Mouse (Mus musculus) brown adipose tissue, adult 24 weeks (tissue): ENCODE data around the gene Zbed4. TPM values are rescaled to one million over a fixed set of nuclear protein-coding genes. Genes with fewer than 3 reads are reported as not detected.
"Not testable (repeated sequence)": the region's sequence is repeated elsewhere in the genome, so short reads cannot be mapped to it uniquely, and the experiment has no call there.

ENCODE experiments used
- H3K27ac ChIP-seq: fragments of 200-500 bp; replicated peaks from 2 replicates; pipeline ENCODE4 v1.5.1; 2012; ENCODE audit warnings: low read depth, mild to moderate bottlenecking, low read length
- H3K4me1 ChIP-seq: fragments of 200-500 bp; 2 replicates; pipeline ENCODE4 v1.6.1; 2012; ENCODE audit warnings: low read length, mixed read lengths; ENCODE audit not compliant: control insufficient read depth, insufficient read depth, insufficient read length
- H3K4me3 ChIP-seq: fragments of 200-500 bp; 2 replicates; pipeline ENCODE4 v1.5.1; 2012; ENCODE audit warnings: low read depth, mild to moderate bottlenecking, low read length, moderate library complexity; ENCODE audit not compliant: insufficient read depth
- polyA plus RNA-seq: library from polyadenylated mRNA; stranded (reverse); fragments of >200 nt; gene quantifications from 2 replicates; pipeline ENCODE4 v1.2.4, GENCODE M21; 2012; ENCODE audit not compliant: missing spikeins, insufficient read depth, insufficient read length

Gene Zbed4
- polyA plus RNA-seq: 2.9 and 3.8 TPM in 2 replicates

DNA sequence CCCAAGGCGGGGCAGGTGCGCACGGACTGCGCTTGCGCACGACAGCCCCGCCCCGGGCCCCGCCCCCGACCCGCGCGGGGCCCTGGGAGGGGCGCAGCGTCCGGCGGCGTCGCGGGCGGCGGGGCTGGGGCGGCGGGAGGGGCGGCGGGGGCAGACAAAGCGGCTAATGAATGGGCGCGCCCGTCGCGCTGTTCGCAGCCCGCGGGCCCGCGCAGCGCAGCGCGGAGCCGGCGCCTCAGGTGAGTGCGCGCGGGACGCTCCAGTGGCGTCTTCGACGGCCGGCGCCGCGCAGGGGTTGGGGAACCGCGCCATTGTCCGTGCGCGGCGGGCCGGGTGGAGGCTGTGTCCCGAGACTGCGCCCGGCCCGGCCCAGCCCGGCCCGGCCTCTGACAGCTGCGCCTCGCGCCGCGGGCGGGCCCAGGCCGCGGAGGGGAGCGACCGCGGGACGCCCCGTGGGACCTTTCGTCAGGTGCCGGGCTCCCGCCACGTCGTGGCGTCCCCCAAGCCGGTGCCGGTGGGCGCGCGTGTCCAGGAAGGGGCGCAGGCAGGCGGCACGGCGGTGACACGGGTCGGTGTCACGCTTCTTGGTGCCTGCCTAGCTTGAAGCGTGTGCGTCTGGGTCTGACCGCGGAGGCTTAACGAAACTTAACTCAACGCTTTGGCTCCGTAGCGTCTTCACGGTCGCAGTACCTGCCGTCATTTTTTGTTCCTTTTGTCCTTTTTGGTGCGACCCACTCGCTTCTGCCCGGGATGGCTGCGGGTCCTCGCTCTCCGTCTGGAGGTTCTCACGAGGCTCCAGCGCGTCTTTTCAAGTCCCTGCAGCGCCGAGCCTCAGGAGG, at the start of gene Zbed4:
TSS of gene Zbed4 (plus strand) at position 97 of the 839 bp plus-strand sequence.
- peak within 1 kb of the TSS; percentile 53 for H3K27ac ChIP-seq
- peak within 1 kb of the TSS; percentile 85 for H3K4me3 ChIP-seq
- H3K4me1 ChIP-seq: peaks cover 4% of the 10 kb centered on the region; the same call in 1 of the 2 replicates

- Histone ChIP-seq H3K27ac (no peak overlapping the region), H3K4me3 (no peak overlapping the region), H3K4me1 (no peaks in the 10 kb centered on the region)
Measured at GRCm38 (mm10) chr15:88702501-88702900, 49.0 kb upstream of the Zbed4 start.

DNA sequence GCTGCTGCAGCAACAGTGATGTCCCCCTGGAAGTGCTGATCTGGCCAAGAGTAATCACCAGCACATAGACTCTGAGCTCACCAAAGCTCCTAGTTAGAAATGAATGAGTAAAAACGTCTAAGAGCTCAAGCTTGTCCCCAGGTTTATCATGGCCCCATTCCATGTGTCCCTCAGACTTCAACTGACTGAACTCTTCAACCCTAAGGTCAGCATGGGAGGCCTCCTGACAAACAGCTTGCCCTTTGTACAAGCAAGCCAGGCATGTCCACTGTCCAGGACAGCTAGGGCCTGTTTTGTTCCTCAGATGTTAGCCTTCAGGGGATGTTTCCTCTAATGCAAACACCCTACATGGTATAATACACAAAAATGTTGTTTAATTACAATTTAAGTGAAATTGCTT, 47.2 kb upstream of the Zbed4 start:
- Histone ChIP-seq H3K4me1 (no peaks in the 10 kb centered on the region), H3K27ac (no peak overlapping the region), H3K4me3 (no peak overlapping the region)

GRCm38 (mm10) chr15:88706320-88706719, 45.1 kb upstream of the Zbed4 start:
- Histone ChIP-seq H3K27ac (no peak overlapping the region), H3K4me3 (no peak overlapping the region), H3K4me1 (no peaks in the 10 kb centered on the region; the same call in 1 of the 2 replicates)

GRCm38 (mm10) chr15:88706987-88707386, 44.5 kb upstream of the Zbed4 start:
- H3K4me3 ChIP-seq, H3K27ac ChIP-seq, H3K4me1 ChIP-seq: not testable (repeated sequence)

DNA sequence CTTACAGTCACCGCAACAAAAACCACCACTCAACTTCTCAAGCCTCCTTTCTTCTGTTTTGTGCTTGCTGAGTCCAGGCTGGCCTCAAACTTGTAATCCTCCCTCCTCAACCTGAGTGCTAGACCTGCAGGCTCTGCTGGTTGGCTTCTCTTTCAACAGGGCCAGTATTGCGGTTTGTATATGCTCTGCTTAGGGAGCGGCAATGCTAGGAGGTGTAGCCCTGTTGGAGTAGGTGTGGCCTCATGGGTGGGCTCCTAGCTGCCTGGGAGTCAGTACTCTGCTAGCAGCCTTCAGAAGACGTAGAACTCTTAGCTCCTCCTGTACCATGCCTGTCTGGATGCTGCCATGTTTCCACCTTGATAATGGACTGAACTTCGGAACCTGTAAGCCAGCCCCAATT, 43.3 kb upstream of the Zbed4 start:
- Histone ChIP-seq H3K27ac (no peak overlapping the region), H3K4me1 (no peaks in the 10 kb centered on the region; the same call in 1 of the 2 replicates), H3K4me3 (no peak overlapping the region)

DNA sequence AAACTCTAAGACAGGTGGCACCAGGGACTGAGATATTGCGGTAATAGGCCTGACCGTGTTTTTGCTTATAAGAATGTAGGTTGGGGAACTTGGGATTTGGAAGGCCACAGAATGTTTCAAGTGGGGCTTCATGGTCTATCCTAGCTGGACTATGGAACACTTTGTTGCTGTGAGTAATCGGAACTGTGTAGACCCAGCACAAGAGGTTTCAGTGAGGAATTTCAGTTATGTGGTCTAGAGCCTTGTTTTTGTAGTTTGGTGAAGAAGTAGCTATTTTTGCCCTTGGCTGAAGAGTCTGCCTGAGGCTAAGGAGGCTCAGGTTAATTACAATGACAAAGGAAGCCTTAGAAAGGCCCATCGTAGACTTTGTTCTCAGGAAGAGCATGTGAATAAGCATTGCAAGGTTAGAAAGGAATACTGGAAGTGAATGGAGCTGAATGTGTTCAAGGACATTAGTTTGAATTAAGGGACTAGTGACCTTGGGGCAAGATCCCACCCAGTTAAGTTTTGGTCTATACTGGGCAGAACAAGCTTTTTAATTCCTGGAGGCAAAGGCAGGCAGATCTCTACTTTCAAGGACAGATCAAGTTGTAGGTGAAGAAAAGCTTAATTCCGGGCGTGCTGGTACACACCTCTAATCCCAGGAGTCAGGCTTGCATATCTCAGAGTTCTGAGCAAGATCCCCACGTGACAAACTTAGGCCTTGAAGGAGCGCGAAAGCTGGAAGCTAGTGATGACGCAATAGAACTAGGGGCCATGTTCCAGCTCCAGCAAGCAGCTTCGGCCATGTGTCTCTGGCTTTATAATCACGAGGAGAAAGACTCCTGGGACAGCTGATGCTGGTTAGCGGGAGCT, 42.6 kb upstream of the Zbed4 start:
- no peak overlapping the region for H3K27ac ChIP-seq
- H3K4me1 ChIP-seq: no peaks in the 10 kb centered on the region; the same call in 1 of the 2 replicates
- no peak overlapping the region for H3K4me3 ChIP-seq

- Histone ChIP-seq H3K4me1 (no peaks in the 10 kb centered on the region; the same call in 1 of the 2 replicates), H3K27ac (no peak overlapping the region), H3K4me3 (no peak overlapping the region)
Measured at GRCm38 (mm10) chr15:88709878-88710277, 41.6 kb upstream of the Zbed4 start.

DNA sequence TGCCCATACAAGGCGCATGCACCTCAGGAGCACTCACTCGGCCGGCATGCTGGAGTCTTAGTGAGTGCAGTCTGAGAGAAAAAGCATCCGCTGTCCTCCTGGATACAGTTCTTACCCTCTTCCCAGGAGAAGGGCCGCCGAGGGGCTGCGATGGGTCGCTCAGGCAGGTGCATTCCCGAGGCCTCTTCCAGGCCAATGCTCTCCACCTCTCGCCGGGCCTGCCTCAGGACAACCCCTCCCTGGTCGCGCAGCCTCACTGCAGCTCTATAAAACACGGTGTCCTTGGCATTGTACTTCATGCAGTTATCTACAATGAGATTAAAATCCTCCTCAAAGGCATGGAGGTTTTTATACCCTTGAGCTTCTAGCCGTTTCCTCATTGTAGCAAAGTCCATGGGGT, 39.0 kb upstream of the Zbed4 start:
- H3K4me3 ChIP-seq: no peak overlapping the region
- H3K4me1 ChIP-seq: no peaks in the 10 kb centered on the region; the same call in 1 of the 2 replicates
- no peak overlapping the region for H3K27ac ChIP-seq

DNA sequence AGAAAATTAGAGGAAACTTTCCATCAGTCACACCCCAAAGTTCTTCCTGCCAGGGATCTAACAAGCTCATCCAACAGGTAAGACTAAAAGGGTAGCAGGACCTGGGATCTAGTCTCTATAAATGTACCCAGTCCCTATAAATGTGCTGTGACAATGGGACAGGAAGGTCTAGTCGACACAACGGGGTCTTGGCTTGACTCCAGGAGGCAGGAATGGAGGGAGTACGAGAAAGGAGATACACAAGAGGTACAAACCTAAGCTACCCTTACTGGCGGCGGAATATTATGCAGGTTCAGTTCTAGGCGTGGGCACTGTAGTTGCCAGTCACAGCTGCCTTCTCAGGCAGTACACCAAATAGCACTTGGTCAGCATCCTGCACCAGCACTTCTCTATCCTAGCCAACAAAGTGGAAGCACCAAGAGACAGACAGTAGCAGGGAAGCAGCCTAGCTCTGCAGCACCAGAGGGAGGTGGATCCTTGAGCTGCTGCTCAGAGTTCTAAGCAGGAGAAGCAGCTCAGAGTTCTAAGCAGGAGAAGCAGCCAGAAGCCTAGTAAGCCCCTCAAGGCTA, 37.4 kb upstream of the Zbed4 start:
- H3K27ac ChIP-seq: no peak overlapping the region
- peaks cover 3% of the 10 kb centered on the region; the same call in 1 of the 2 replicates for H3K4me1 ChIP-seq
- H3K4me3 ChIP-seq: no peak overlapping the region

GRCm38 (mm10) chr15:88716350-88716749, 35.1 kb upstream of the Zbed4 start:
- Histone ChIP-seq H3K4me3 (no peak overlapping the region), H3K4me1 (peaks cover 5% of the 10 kb centered on the region), H3K27ac (no peak overlapping the region)

DNA sequence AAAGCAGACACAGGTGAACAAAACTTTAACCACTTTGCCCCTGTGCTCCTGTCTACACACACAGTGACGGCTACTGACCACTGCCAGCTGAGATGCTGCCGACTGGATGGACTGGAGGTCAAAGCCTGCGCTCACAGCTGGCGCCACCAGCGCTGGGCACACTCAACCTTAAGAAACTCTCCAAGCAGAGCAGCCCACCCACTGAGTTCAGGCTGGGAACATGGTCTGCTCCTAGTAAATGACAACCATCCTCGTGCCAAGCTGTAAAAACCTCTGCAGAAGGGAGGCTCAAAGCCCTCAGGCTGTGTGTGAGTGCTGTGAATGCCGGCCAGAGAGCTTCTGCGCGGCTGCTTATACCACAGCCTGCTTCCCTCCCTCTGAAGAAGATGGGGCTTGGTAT, 34.2 kb upstream of the Zbed4 start:
- Histone ChIP-seq H3K4me3 (no peak overlapping the region), H3K27ac (no peak overlapping the region), H3K4me1 (peaks cover 10% of the 10 kb centered on the region)

- Histone ChIP-seq H3K4me3 (no peak overlapping the region), H3K4me1 (peaks cover 18% of the 10 kb centered on the region), H3K27ac (no peak overlapping the region)
Measured at GRCm38 (mm10) chr15:88723205-88723604, 28.3 kb upstream of the Zbed4 start.

GRCm38 (mm10) chr15:88724311-88724710, 27.1 kb upstream of the Zbed4 start:
- Histone ChIP-seq H3K4me3 (no peak overlapping the region), H3K4me1 (peaks cover 18% of the 10 kb centered on the region), H3K27ac (no peak overlapping the region)

DNA sequence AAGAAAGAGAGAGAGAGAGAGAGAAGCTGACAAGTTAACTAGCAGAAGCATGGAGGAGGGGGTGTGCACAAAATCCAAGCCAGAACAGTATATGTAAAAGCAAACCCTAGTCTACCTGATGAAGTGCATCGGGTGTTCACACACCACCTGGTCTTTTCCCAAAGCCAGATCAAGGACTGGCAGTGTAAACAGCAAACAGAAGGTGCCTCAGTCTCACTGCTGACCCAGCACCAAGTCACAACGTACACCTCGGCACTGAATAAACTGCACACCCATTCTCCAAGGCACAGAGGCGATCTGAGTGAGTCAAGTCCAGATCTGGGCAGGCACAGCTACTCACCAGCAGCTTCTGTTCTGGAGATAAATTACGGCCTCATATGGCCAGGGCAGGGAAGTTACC, 26.4 kb upstream of the Zbed4 start:
- no peak overlapping the region for H3K4me3 ChIP-seq
- peaks cover 18% of the 10 kb centered on the region for H3K4me1 ChIP-seq
- no peak overlapping the region for H3K27ac ChIP-seq
